Mouse (Mus musculus) kidney, embryonic 14.5 days (tissue): Measurements from ENCODE around the gene Usp50. TPM values are rescaled to one million over a fixed set of nuclear protein-coding genes. Genes with fewer than 3 reads are reported as not detected.

Experiments used
- ATAC-seq: fragments of 200-750 bp; cut with Nextera tagmentation; 2 replicates; pipeline ENCODE4 v1.8.0; 2017; ENCODE audit warnings: moderate number of reproducible peaks, mild to moderate bottlenecking, moderate TSS enrichment, moderate library complexity; ENCODE audit not compliant: low FRiP score, low TSS enrichment
- H3K27ac ChIP-seq: fragments of 300-500 bp; sonication (generic); 2 replicates; pipeline ENCODE4 v1.5.1; 2014; ENCODE audit warnings: low read depth, mild to moderate bottlenecking, low read length, moderate library complexity, mixed read lengths
- H3K27me3 ChIP-seq: fragments of 300-500 bp; sonication (generic); 2 replicates; pipeline ENCODE4 v1.6.1; 2014; ENCODE audit warnings: mild to moderate bottlenecking, low read length; ENCODE audit not compliant: control insufficient read depth, insufficient read depth
- H3K36me3 ChIP-seq: fragments of 300-500 bp; sonication (generic); 2 replicates; pipeline ENCODE4 v1.6.1; 2014; ENCODE audit warnings: low read length, mixed read lengths; ENCODE audit not compliant: control insufficient read depth, insufficient read depth
- H3K4me1 ChIP-seq: fragments of 300-500 bp; sonication (generic); 2 replicates; pipeline ENCODE4 v1.6.1; 2014; ENCODE audit warnings: low read length, mixed read lengths; ENCODE audit not compliant: control insufficient read depth, insufficient read depth
- H3K4me2 ChIP-seq: fragments of 300-500 bp; sonication (generic); replicated peaks from 2 replicates; pipeline ENCODE4 v1.6.1; 2014; ENCODE audit warnings: low read depth, mild to moderate bottlenecking, low read length
- H3K4me3 ChIP-seq: fragments of 300-500 bp; sonication (generic); 2 replicates; pipeline ENCODE4 v1.5.1; 2014; ENCODE audit warnings: mild to moderate bottlenecking, low read length
- H3K9ac ChIP-seq: fragments of 300-500 bp; sonication (generic); 2 replicates; pipeline ENCODE4 v1.6.1; 2014; ENCODE audit warnings: low read depth, mild to moderate bottlenecking, low read length, moderate library complexity
- H3K9me3 ChIP-seq: fragments of 300-500 bp; sonication (generic); 2 replicates; pipeline ENCODE4 v1.6.1; 2016; ENCODE audit warnings: low read length; ENCODE audit not compliant: control insufficient read depth
- WGBS: fragments of 180-500 bp; shearing (Covaris S2); extraction: QIAGEN DNeasy Blood & Tissue Kit; methylation state at CpG from one replicate; pipeline ENCODE4 v1.1.7; 2014; 5-methylcytosine and 5-hydroxymethylcytosine counted together
- polyA plus RNA-seq: library from polyadenylated mRNA; unstranded; fragments of >200 nt; fragmentation: Nextera tagmentation; extraction: Ambion mirVana; gene quantifications from 2 replicates; pipeline ENCODE4 v1.2.1, GENCODE M21; 2014

Gene Usp50
- polyA plus RNA-seq, 1 experiment from 2014 or later, result 2.9 TPM

GRCm38 (mm10) chr2:126782433-126782832 lies 837 bp downstream of the Usp50 start:
- Histone ChIP-seq H3K36me3 (no peaks in the 10 kb centered on the region), H3K9me3 (no peaks in the 10 kb centered on the region), H3K4me1 (no peaks in the 10 kb centered on the region; the same call in 1 of the 2 replicates), H3K4me2 (no peak overlapping the region), H3K27ac (no peak overlapping the region), H3K9ac (no peak overlapping the region), H3K4me3 (no peak overlapping the region), H3K27me3 (no peaks in the 10 kb centered on the region)
- ATAC-seq, result no peak
- WGBS, result 78% methylated on average over 3 of the region's 3 CpGs

GRCm38 (mm10) chr2:126781478-126781877 lies 1.8 kb downstream of the Usp50 start:
- WGBS, result 88% methylated on average over 1 of the region's 1 CpGs
- Histone ChIP-seq H3K4me3 (no peak overlapping the region), H3K27ac (no peak overlapping the region), H3K9me3 (no peaks in the 10 kb centered on the region), H3K4me2 (no peak overlapping the region), H3K36me3 (no peaks in the 10 kb centered on the region), H3K27me3 (no peaks in the 10 kb centered on the region), H3K9ac (no peak overlapping the region), H3K4me1 (no peaks in the 10 kb centered on the region)
- ATAC-seq, result no peak

- WGBS, result 91% methylated on average over 10 of the region's 10 CpGs
- Histone ChIP-seq H3K36me3 (no peaks in the 10 kb centered on the region), H3K9ac (no peak overlapping the region), H3K9me3 (no peaks in the 10 kb centered on the region), H3K4me1 (no peaks in the 10 kb centered on the region), H3K27me3 (no peaks in the 10 kb centered on the region), H3K27ac (no peak overlapping the region), H3K4me2 (no peak overlapping the region), H3K4me3 (no peak overlapping the region)
- no peak for ATAC-seq
Observed at GRCm38 (mm10) chr2:126780286-126780685, 3.0 kb downstream of the Usp50 start.

- no peak overlapping the region for H3K9ac ChIP-seq
- H3K4me1 ChIP-seq, result no peaks in the 10 kb centered on the region
- no peak overlapping the region for H3K4me3 ChIP-seq
- no peaks in the 10 kb centered on the region for H3K36me3 ChIP-seq
- WGBS, result 90% methylated on average over 4 of the region's 4 CpGs
- H3K4me2 ChIP-seq, result no peak overlapping the region
- H3K9me3 ChIP-seq, result no peaks in the 10 kb centered on the region
- ATAC-seq, result no peak
- no peaks in the 10 kb centered on the region for H3K27me3 ChIP-seq
- H3K27ac ChIP-seq, result no peak overlapping the region
Observed at GRCm38 (mm10) chr2:126778806-126779205, 4.5 kb downstream of the Usp50 start.

- ATAC-seq, result no peak
- H3K27ac ChIP-seq, result no peak overlapping the region
- no peak overlapping the region for H3K4me3 ChIP-seq
- H3K4me2 ChIP-seq, result no peak overlapping the region
- no peak overlapping the region for H3K9ac ChIP-seq
- no peaks in the 10 kb centered on the region for H3K36me3 ChIP-seq
- no peaks in the 10 kb centered on the region for H3K4me1 ChIP-seq
- H3K27me3 ChIP-seq, result no peaks in the 10 kb centered on the region
- 47% methylated on average over 1 of the region's 1 CpGs for WGBS
- H3K9me3 ChIP-seq, result no peaks in the 10 kb centered on the region
Observed at GRCm38 (mm10) chr2:126776416-126776815, 6.9 kb downstream of the Usp50 start.

GRCm38 (mm10) chr2:126775951-126776350 lies 7.3 kb downstream of the Usp50 start:
- H3K36me3 ChIP-seq, result no peaks in the 10 kb centered on the region
- H3K4me1 ChIP-seq, result no peaks in the 10 kb centered on the region
- no peak overlapping the region for H3K4me3 ChIP-seq
- H3K9me3 ChIP-seq, result no peaks in the 10 kb centered on the region
- 66% methylated on average over 4 of the region's 4 CpGs for WGBS
- no peaks in the 10 kb centered on the region for H3K27me3 ChIP-seq
- no peak overlapping the region for H3K4me2 ChIP-seq
- ATAC-seq, result no peak
- H3K27ac ChIP-seq, result no peak overlapping the region
- H3K9ac ChIP-seq, result no peak overlapping the region

GRCm38 (mm10) chr2:126772217-126772616 lies 11.1 kb downstream of the Usp50 start:
- no peaks in the 10 kb centered on the region for H3K27me3 ChIP-seq
- no peak overlapping the region for H3K4me3 ChIP-seq
- ATAC-seq, result no peak
- H3K27ac ChIP-seq, result no peak overlapping the region
- H3K9ac ChIP-seq, result no peak overlapping the region
- WGBS, result 88% methylated on average over 5 of the region's 5 CpGs
- no peaks in the 10 kb centered on the region for H3K36me3 ChIP-seq
- no peaks in the 10 kb centered on the region for H3K9me3 ChIP-seq
- no peaks in the 10 kb centered on the region for H3K4me1 ChIP-seq
- no peak overlapping the region for H3K4me2 ChIP-seq

GRCm38 (mm10) chr2:126769431-126770181 lies 13.7 kb downstream of the Usp50 start:
- Histone ChIP-seq H3K4me3 (no peak overlapping the region), H3K9me3 (no peaks in the 10 kb centered on the region), H3K36me3 (no peaks in the 10 kb centered on the region), H3K4me2 (no peak overlapping the region), H3K4me1 (no peaks in the 10 kb centered on the region), H3K27ac (no peak overlapping the region), H3K27me3 (no peaks in the 10 kb centered on the region), H3K9ac (no peak overlapping the region)
- WGBS, result 73% methylated on average over 19 of the region's 19 CpGs
- no peak for ATAC-seq

GRCm38 (mm10) chr2:126768194-126768593 lies 15.1 kb downstream of the Usp50 start:
- Histone ChIP-seq H3K4me1 (no peaks in the 10 kb centered on the region), H3K9ac (no peak overlapping the region), H3K4me3 (no peak overlapping the region), H3K4me2 (no peak overlapping the region), H3K9me3 (no peaks in the 10 kb centered on the region), H3K27ac (no peak overlapping the region), H3K27me3 (no peaks in the 10 kb centered on the region), H3K36me3 (no peaks in the 10 kb centered on the region)
- ATAC-seq, result no peak
- whole genome bisulfite sequencing, result 74% methylated on average over 4 of the region's 4 CpGs
